Mouse (Mus musculus): ENCODE data around the gene Pi4kb. TPM values are rescaled to one million over a fixed set of nuclear protein-coding genes. Genes with fewer than 3 reads are reported as not detected.
A peak's percentile ranks its signal among the peaks of the same experiment; 100 is the strongest.
"Not testable (repeated sequence)": the region's sequence is repeated elsewhere in the genome, so short reads cannot be mapped to it uniquely, and the experiment has no call there.

The Pi4kb gene
- polyA plus RNA-seq, 1 experiment from 2014 or later: 21.4 TPM

GRCm38 (mm10) chr3:95027701-95028100 lies 53.2 kb downstream of the Pi4kb start:
- Histone ChIP-seq H3K36me3 (peaks cover 38% of the 10 kb centered on the region), H3K27me3 (ENCODE audit: low read depth, poor library complexity, severe bottlenecking) (no peaks in the 10 kb centered on the region), H3K4me3 (no peak overlapping the region), H3K27ac (replicated peaks) (no peak overlapping the region), H3K9me3 (replicated peaks) (no peaks in the 10 kb centered on the region), H3K4me1 (peaks cover 20% of the 10 kb centered on the region)
- WGBS: 70% methylated on average over 5 of the region's 5 CpGs
- DNase-seq (ENCODE audit: low spot score): no peak

GRCm38 (mm10) chr3:95028603-95029002 lies 54.1 kb downstream of the Pi4kb start:
- Histone ChIP-seq H3K36me3 (peaks cover 47% of the 10 kb centered on the region), H3K4me3 (no peak overlapping the region), H3K27me3 (ENCODE audit: low read depth, poor library complexity, severe bottlenecking) (no peaks in the 10 kb centered on the region), H3K27ac (replicated peaks) (no peak overlapping the region), H3K9me3 (replicated peaks) (no peaks in the 10 kb centered on the region), H3K4me1 (peaks cover 20% of the 10 kb centered on the region)
- DNase-seq (ENCODE audit: low spot score): no peak
- WGBS: 94% methylated on average over 3 of the region's 3 CpGs

GRCm38 (mm10) chr3:95029291-95029827 lies 54.8 kb downstream of the Pi4kb start:
- H3K36me3 ChIP-seq: peaks cover 55% of the 10 kb centered on the region
- DNase-seq (ENCODE audit: low spot score); H3K4me3 ChIP-seq; H3K9me3 ChIP-seq (replicated peaks); H3K27me3 ChIP-seq (ENCODE audit: low read depth, poor library complexity, severe bottlenecking); H3K27ac ChIP-seq (replicated peaks): not testable (repeated sequence)
- H3K4me1 ChIP-seq: peaks cover 18% of the 10 kb centered on the region
- 82% methylated on average over 3 of the region's 3 CpGs for WGBS

- Histone ChIP-seq H3K36me3 (peaks cover 61% of the 10 kb centered on the region), H3K27me3 (ENCODE audit: low read depth, poor library complexity, severe bottlenecking) (no peaks in the 10 kb centered on the region), H3K27ac (replicated peaks) (no peak overlapping the region), H3K4me3 (no peak overlapping the region), H3K4me1 (peaks cover 12% of the 10 kb centered on the region), H3K9me3 (replicated peaks) (no peaks in the 10 kb centered on the region)
- WGBS: 75% methylated on average over 3 of the region's 3 CpGs
- DNase-seq (ENCODE audit: low spot score): no peak
Measured at GRCm38 (mm10) chr3:95029953-95030352, 55.4 kb downstream of the Pi4kb start.

GRCm38 (mm10) chr3:95041625-95042024 lies 67.1 kb downstream of the Pi4kb start:
- no peak for DNase-seq (ENCODE audit: low spot score)
- Histone ChIP-seq H3K4me1 (peaks cover 11% of the 10 kb centered on the region), H3K9me3 (replicated peaks) (no peaks in the 10 kb centered on the region), H3K36me3 (peaks cover 38% of the 10 kb centered on the region), H3K4me3 (peak overlapping the region; percentile 89), H3K27me3 (ENCODE audit: low read depth, poor library complexity, severe bottlenecking) (no peaks in the 10 kb centered on the region), H3K27ac (replicated peaks) (peak overlapping the region; percentile 91)
- WGBS: 13% methylated on average over 3 of the region's 3 CpGs

- peaks cover 11% of the 10 kb centered on the region for H3K4me1 ChIP-seq
- DNase-seq (ENCODE audit: low spot score): peak; percentile 99
- peak within 1 kb of the TSS; percentile 89 for H3K4me3 ChIP-seq
- H3K36me3 ChIP-seq: peaks cover 32% of the 10 kb centered on the region
- WGBS: under 1% methylated on average over 36 of the region's 36 CpGs
- no peaks in the 10 kb centered on the region for H3K9me3 ChIP-seq (replicated peaks)
- H3K27ac ChIP-seq (replicated peaks): peak within 1 kb of the TSS; percentile 91
- no peaks in the 10 kb centered on the region for H3K27me3 ChIP-seq (ENCODE audit: low read depth, poor library complexity, severe bottlenecking)
Measured at GRCm38 (mm10) chr3:95042166-95042837, 67.8 kb downstream of the Pi4kb start, which contains the start of gene Psmd4. TSS of gene Psmd4 (minus strand) at chr3:95042614.

- no peaks in the 10 kb centered on the region for H3K27me3 ChIP-seq (ENCODE audit: low read depth, poor library complexity, severe bottlenecking)
- WGBS: 33% methylated on average over 7 of the region's 7 CpGs
- DNase-seq (ENCODE audit: low spot score): no peak
- peaks cover 27% of the 10 kb centered on the region for H3K36me3 ChIP-seq
- peak overlapping the region; percentile 89 for H3K4me3 ChIP-seq
- H3K27ac ChIP-seq (replicated peaks): peak overlapping the region; percentile 91
- no peaks in the 10 kb centered on the region for H3K9me3 ChIP-seq (replicated peaks)
- H3K4me1 ChIP-seq: peaks cover 11% of the 10 kb centered on the region
Measured at GRCm38 (mm10) chr3:95042838-95043229, 68.3 kb downstream of the Pi4kb start.

GRCm38 (mm10) chr3:95043251-95043650 lies 68.7 kb downstream of the Pi4kb start:
- Histone ChIP-seq H3K27ac (replicated peaks) (no peak overlapping the region), H3K36me3 (peaks cover 23% of the 10 kb centered on the region), H3K4me1 (peaks cover 11% of the 10 kb centered on the region), H3K4me3 (no peak overlapping the region), H3K9me3 (replicated peaks) (no peaks in the 10 kb centered on the region), H3K27me3 (ENCODE audit: low read depth, poor library complexity, severe bottlenecking) (no peaks in the 10 kb centered on the region)
- DNase-seq (ENCODE audit: low spot score): no peak
- WGBS: 79% methylated on average over 6 of the region's 6 CpGs

GRCm38 (mm10) chr3:95046462-95047057 lies 72.0 kb downstream of the Pi4kb start:
- peaks cover 6% of the 10 kb centered on the region for H3K4me1 ChIP-seq
- no peaks in the 10 kb centered on the region for H3K27me3 ChIP-seq (ENCODE audit: low read depth, poor library complexity, severe bottlenecking)
- WGBS: 88% methylated on average over 11 of the region's 11 CpGs
- no peak overlapping the region for H3K4me3 ChIP-seq
- H3K9me3 ChIP-seq (replicated peaks): no peaks in the 10 kb centered on the region
- no peaks in the 10 kb centered on the region for H3K36me3 ChIP-seq
- no peak overlapping the region for H3K27ac ChIP-seq (replicated peaks)
- DNase-seq (ENCODE audit: low spot score): no peak

GRCm38 (mm10) chr3:95047914-95048313 lies 73.4 kb downstream of the Pi4kb start:
- DNase-seq (ENCODE audit: low spot score): no peak
- no peaks in the 10 kb centered on the region for H3K36me3 ChIP-seq
- H3K4me1 ChIP-seq: peaks cover under 1% of the 10 kb centered on the region; the same call in 1 of the 2 replicates
- no peak overlapping the region for H3K27ac ChIP-seq (replicated peaks)
- no peaks in the 10 kb centered on the region for H3K27me3 ChIP-seq (ENCODE audit: low read depth, poor library complexity, severe bottlenecking)
- H3K9me3 ChIP-seq (replicated peaks): no peaks in the 10 kb centered on the region
- 82% methylated on average over 3 of the region's 3 CpGs for WGBS
- H3K4me3 ChIP-seq: no peak overlapping the region

- Histone ChIP-seq H3K4me1 (peaks cover 3% of the 10 kb centered on the region; the same call in 1 of the 2 replicates), H3K4me3 (no peak overlapping the region), H3K27ac (replicated peaks) (no peak overlapping the region), H3K36me3 (peaks cover 11% of the 10 kb centered on the region), H3K9me3 (replicated peaks) (no peaks in the 10 kb centered on the region), H3K27me3 (ENCODE audit: low read depth, poor library complexity, severe bottlenecking) (no peaks in the 10 kb centered on the region)
- WGBS: 43% methylated on average over 1 of the region's 1 CpGs
- no peak for DNase-seq (ENCODE audit: low spot score)
Measured at GRCm38 (mm10) chr3:95052959-95053358, 78.4 kb downstream of the Pi4kb start.

GRCm38 (mm10) chr3:95053701-95054100 lies 79.2 kb downstream of the Pi4kb start:
- Histone ChIP-seq H3K4me3 (no peak overlapping the region), H3K36me3 (peaks cover 19% of the 10 kb centered on the region), H3K9me3 (replicated peaks) (no peaks in the 10 kb centered on the region), H3K27me3 (ENCODE audit: low read depth, poor library complexity, severe bottlenecking) (no peaks in the 10 kb centered on the region), H3K4me1 (peaks cover 3% of the 10 kb centered on the region; the same call in 1 of the 2 replicates), H3K27ac (replicated peaks) (no peak overlapping the region)
- DNase-seq (ENCODE audit: low spot score): peak; percentile 31
- 40% methylated on average over 3 of the region's 3 CpGs for WGBS

Measured in midbrain, embryonic 10.5 days (tissue).